Mouse (Mus musculus): ENCODE measurements around the gene Tma7. TPM values are rescaled to one million over a fixed set of nuclear protein-coding genes. Genes with fewer than 3 reads are reported as not detected.

The Tma7 gene
- 235 and 241 TPM in 2 replicates for polyA plus RNA-seq (2012; rRNA removed)

DNA sequence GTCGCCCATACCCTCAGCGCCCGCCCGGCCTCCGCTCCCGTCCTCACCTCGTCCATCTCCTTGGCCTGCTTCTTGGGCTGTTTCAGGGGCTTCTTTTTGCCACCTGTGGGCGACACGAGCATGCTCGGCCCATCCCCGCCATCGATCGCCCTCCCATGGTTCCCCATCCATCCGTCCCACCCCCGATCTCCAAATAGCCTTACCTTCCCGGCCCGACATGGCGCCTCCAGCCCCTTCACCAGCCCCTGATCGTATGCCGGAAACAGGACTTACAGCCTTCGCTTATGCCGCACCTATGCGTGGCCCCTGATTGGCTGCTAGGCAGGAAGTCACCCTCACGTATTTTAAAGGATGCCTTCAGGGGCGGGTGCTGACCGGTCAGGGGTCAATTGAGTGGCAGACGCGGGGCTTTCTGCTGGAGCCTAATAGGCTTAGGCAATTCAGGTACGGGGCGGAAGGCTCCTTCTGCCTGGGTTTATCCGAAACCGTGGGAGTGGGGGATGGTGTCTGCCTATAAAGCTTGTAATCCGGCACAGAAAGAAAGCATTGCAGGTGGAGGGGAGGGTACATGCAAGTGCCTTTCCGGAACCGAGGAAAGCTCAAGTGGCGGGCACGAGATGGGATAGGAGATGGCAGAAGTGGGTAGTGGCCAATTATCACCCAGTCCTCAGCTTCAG is at the start of gene Tma7, which contains the start of gene Ccdc51:
TSS of gene Tma7 (minus strand) at position 464 of the 677 bp plus-strand sequence.
TSS of gene Ccdc51 (plus strand) at position 370 of the 677 bp plus-strand sequence.

GRCm38 (mm10) chr9:109095137-109095982 is 13.0 kb upstream of the Tma7 start, which contains the start of gene Plxnb1:
Gene Plxnb1, plus strand, starts transcription at chr9:109095389.

GRCm38 (mm10) chr9:109073661-109074573 is 8.5 kb downstream of the Tma7 start, which contains the start of gene Atrip:
Gene Atrip, minus strand, starts transcription at chr9:109074124.

GRCm38 (mm10) chr9:109059136-109059903 is 23.1 kb downstream of the Tma7 start, which contains the start of gene Trex1:
Gene Trex1, minus strand, starts transcription at chr9:109059734.

DNA sequence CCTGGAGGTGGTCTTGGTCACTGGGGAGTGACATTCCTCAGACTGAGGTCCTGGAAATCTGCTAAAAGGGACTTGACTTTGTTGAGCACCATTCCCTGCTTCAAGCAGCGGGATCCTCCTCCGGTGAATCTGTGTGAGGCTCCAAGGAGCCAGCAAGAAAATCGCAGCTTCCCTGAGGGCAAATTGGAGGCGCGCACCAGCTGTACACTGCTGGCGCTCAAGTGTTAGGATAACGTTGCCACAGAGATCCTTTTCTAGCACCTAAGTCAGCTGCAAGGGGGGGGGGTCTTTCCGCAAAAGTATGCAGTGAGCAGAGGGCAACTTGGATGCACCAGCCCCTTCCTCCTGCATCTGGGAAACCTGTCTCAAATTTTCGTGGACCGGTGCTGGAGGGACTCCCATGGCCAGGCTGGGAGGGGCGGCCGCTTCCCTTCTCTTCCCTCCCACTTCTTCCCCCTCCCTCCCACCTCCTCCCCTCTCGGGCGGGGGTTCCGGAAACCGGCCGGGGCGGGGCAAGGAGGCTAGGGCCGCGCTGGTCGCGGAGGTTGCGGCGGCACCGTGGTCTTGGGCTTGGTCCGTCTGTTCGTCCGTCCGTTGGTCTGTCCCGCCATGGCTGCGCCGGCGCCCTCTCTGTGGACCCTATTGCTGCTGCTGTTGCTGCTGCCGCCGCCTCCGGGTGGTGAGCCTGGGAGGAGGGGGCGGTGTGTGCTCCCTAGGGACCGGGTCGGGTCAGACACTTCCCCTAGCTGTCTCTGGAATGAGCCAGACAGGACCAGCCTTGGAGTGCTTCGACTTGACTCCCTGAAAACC is 44.1 kb downstream of the Tma7 start, which contains the start of gene Shisa5:
TSS of gene Shisa5 (plus strand) at position 480 of the 810 bp plus-strand sequence.

Other genes with a start within 250 kb of the Tma7 start
- 13.8 and 17.9 TPM in 2 replicates for gene Slc26a6, start 229.3 kb downstream of the Tma7 start, polyA plus RNA-seq (2012; rRNA removed)
- 0.12 and 0.43 TPM in 2 replicates for gene Tmem89, start 168.0 kb downstream of the Tma7 start, polyA plus RNA-seq (2012; rRNA removed)
- gene Uqcrc1, start 146.0 kb downstream of the Tma7 start, polyA plus RNA-seq (2012; rRNA removed): 259 and 284 TPM in 2 replicates
- 7.7 and 9.3 TPM in 2 replicates for gene Col7a1, start 129.0 kb downstream of the Tma7 start, polyA plus RNA-seq (2012; rRNA removed)
- 0.34 and 0.67 TPM in 2 replicates for gene Ucn2, start 96.6 kb downstream of the Tma7 start, polyA plus RNA-seq (2012; rRNA removed)
- 10.4 and 12.5 TPM in 2 replicates for gene Pfkfb4, start 90.8 kb downstream of the Tma7 start, polyA plus RNA-seq (2012; rRNA removed)
- 18.3 and 47.5 TPM in 2 replicates for gene Shisa5, start 44.0 kb downstream of the Tma7 start, polyA plus RNA-seq (2012; rRNA removed)
- gene Trex1, start 22.9 kb downstream of the Tma7 start, polyA plus RNA-seq (2012; rRNA removed): 11.2 and 27.6 TPM in 2 replicates
- 36.0 and 41.0 TPM in 2 replicates for gene Atrip, start 8.5 kb downstream of the Tma7 start, polyA plus RNA-seq (2012; rRNA removed)
- 9.6 and 15.0 TPM in 2 replicates for gene Ccdc51, start 94 bp downstream of the Tma7 start, polyA plus RNA-seq (2012; rRNA removed)
- 61.2 and 70.5 TPM in 2 replicates for gene Plxnb1, start 12.8 kb upstream of the Tma7 start, polyA plus RNA-seq (2012; rRNA removed)
- not detected in 2 replicates for gene Fbxw21, start 79.5 kb upstream of the Tma7 start, polyA plus RNA-seq (2012; rRNA removed)
- gene Fbxw13, start 113.4 kb upstream of the Tma7 start, polyA plus RNA-seq (2012; rRNA removed): not detected in 2 replicates
- not detected in 2 replicates for gene Fbxw20, start 152.2 kb upstream of the Tma7 start, polyA plus RNA-seq (2012; rRNA removed)
- not detected in 2 replicates for gene Fbxw14, start 205.1 kb upstream of the Tma7 start, polyA plus RNA-seq (2012; rRNA removed)

All from central nervous system, embryonic 11.5 days (tissue).